Mouse (Mus musculus): ENCODE data around the gene Rpl3.

Gene Rpl3

DNA sequence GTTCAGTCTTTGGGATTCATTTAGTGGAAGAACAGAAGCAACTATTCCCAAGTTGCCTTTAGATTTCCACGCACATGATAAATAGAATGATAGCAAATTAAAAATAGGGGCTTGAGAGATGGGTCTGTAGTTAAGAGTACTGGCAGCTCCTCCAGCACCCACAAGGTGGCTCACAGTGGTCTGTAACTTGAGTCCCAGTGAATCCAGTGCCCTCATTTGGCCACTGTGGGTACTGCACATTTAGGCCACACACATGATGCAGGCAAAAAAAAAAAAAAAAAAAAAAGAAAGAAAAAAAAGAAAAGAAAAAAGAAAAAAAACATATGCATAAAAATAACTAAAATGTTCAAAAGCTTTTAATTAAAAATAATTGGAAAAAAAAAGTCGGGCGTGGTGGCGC lies 3.0 kb downstream of the Rpl3 start:
- in situ Hi-C loops (cut with MseI, MboI) = no loop called here

DNA sequence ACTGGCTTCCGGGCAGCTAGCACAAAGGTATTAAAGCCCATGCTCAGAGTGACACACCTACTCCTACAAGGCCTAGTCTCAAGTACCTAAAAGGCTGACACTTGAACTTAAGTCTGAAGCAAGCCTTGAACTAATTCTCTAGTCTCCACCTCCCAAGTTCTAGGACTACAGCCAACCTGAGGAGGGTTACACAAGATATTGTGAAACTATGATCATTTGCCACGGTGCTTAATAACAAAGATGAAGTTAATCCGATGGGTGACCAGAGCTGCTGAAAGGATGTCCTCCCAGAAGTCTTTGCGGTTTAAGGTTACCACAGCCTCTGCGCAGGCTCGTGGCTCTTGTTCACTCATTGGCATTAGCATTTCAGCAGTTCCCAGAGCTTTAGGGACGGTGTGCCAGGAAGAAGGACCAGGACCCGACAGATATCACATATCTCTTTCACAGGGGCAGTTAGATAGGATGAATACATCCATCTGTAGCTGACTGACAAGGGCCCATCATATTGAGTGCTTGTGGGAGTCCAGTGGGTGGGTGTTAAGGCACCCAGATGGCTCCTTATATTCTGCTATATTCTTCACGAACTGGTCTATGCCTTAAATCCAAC lies 4.2 kb downstream of the Rpl3 start:
- in situ Hi-C loops (cut with MseI, MboI) = no loop called here

DNA sequence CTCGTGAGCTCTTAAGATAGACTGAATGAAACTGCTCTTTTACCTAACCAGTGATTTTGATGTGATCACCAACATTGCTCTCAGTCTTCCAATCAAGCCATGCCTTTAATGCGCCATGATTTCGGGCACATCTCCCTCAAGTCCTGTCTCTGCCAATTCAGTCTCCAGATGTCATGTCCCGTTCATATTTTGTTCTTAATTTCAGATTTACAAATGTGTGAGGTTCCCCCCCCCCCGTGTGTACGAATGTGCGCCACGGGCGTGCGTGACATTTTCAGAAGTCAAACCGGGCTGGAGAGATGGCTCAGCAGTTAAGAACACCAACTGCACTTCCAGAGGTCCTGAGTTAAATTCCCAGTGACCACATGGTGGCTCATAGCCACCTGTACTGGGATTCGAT lies 7.9 kb downstream of the Rpl3 start:
- in situ Hi-C loops (cut with MseI, MboI) = no loop called here

DNA sequence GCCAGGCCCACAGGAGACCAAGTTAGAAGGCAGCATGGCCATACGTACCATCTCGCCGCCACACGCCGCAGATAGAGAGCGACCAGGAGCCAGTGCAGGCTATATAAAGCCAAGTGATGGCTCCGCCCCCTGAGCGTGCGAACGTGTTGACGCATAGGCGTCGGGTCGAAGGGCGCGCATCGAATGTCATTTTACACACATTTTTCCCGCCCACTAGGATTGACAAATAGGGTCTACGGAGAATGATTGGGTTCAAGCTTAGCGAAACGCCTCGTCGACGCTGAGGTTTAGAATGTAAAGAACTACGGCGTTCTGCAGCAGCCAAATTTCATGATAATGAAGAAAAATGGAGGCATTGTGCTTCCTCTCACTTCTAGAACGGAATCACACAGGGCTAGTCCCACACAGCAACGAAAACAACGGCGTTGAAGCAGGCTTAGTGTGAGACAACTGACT lies 8.4 kb downstream of the Rpl3 start:
- in situ Hi-C loops (cut with MseI, MboI) = no loop called here

DNA sequence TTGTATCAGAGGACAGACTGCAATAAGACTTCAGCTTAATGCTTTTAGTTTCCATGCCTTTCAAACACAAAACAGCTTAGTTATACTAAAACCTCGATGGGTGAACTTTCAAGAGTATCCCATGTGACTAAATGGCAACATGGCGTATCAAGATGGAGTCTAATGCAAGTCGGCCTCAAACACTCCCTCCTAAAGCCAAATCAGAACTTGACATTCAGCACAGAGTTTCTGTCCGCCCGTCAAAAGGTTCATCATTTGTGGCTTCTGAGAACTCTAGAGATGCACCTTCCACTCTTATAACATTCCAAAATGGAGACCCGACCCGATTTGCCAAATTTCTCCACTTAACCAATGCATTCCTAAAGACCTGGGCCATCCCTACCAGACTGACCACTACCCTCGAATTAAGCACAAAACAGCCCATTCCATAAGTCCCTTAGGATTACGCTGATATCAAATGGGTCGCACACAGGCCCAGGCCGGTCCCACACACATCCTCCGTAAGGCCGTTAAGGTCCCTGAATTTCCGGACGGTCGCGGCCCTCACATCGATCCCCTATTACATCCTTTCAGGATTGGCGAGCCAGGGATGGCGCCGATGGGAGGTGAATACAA lies 8.9 kb downstream of the Rpl3 start:
- in situ Hi-C loops (cut with MseI, MboI) = no loop called here

DNA sequence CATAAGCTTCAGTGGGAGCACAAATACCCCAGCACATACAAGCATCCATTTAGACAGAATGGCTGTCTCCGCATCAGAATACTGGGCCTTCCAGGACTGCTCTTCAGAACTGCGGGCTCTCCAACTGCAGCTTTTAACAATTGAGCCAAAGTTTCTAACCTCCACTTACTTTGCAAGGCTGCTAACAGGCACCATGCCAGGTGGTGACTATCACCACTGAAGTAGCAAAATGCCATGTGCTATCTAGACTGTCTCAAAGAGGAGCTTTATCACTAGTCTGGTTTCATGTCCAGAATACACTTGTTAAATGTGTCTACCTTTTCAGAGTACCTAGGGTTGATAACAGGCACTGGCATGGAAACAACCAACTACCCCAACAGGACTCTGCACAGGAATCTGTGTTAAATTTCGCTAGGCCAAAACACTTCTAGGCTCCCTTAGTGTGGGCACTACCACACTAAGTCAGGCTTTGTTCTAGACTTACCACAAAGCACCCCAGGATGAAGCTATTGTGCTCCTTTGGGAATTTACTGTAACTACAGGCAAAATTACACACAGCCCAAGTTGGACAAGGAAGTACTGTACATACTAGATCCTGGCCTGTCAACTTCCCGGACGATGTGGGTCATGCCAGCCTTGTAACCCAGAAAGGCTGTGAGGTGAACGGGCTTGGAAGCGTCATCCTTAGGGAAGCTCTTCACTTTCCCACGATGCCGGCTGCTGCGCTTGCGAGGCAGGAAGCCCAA lies 9.7 kb downstream of the Rpl3 start:
- in situ Hi-C loops (cut with MseI, MboI) = no loop called here

DNA sequence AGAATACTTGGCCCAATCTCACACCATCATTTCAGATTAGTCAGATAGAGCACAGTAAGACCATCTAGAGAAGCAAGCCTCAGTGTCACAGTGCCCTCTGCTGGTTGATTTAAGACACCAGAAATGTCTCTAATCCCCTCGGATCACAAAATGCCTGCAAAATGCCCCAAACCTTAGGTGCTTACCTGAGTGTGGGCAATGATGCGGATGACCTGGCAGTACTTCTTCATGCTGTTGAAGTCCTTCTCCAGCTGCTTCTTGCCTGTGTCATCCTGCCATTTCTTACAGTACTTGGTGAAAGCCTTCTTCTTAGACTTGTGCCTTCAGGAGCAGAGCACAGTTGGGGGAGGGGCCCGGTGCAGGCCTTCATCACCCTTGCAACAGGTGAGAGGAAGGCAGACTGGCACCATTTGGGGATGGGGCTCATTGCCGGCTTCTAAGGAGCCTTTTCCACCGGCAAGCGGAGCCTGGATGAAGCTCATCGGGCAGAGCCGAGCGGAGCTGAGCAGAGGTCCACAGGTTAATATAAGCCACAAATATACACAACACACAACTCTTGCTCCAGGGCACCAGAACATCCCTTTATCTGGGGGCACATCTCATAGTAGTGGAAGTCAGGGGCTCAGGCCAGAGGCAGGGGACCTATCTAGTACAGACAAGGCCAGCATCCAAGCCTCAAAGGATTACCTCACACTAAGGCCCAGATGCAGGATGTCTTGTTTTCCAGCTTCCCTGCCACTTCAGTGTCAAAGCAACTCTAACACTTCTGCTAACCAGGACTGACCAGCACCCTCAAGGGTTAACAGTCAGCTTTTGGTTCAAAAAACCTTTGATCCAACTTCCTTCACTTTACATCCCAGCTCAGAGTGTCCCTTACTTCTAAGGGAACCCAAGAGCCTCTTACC lies 10.7 kb downstream of the Rpl3 start:
- in situ Hi-C loops (cut with MseI, MboI) = no loop called here

DNA sequence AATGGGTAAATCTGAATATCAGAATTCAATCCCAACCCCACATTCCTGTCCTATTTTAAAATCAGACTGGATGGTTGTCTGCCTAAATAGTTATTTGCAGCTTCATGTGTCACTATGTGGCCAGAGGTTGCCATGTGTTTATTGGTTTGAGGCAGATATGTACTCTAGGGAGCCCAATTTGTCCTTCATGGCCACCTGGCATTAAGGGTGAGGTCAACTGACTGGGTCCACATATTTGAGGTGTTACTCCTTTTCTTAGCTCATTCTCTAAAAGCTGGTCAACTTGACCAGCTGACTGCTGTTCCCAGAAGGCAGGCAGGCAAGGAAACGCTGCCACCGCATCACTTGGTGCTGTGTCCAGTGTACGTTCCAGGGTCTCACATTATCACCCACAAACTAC lies 11.7 kb downstream of the Rpl3 start:
- in situ Hi-C loops (cut with MseI, MboI) = no loop called here

DNA sequence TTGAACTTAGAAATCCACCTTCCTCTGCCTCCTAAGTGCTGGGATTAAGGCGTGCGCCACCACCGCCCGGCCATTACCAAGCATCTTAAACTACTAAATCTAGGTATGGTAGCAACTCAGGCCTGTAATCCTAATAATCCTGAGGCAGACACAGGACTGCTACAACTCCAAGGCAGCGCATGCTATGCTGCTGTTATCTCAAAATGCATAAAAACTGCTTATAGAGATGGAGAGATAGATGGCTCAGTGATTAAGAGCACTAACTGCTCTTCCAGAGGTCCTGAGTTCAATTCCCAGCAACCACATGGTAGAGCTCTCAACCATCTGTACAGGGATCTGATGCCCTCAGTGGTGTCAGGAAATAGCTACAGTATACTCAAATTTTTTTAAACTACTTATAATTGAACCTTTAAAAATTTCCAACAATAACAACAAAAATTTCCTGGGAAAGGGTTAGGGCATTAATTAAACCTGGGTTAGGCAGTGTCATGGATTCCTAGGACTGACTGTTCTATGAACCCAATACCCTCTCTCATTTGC lies 12.5 kb downstream of the Rpl3 start:
- in situ Hi-C loops (cut with MseI, MboI) = no loop called here

DNA sequence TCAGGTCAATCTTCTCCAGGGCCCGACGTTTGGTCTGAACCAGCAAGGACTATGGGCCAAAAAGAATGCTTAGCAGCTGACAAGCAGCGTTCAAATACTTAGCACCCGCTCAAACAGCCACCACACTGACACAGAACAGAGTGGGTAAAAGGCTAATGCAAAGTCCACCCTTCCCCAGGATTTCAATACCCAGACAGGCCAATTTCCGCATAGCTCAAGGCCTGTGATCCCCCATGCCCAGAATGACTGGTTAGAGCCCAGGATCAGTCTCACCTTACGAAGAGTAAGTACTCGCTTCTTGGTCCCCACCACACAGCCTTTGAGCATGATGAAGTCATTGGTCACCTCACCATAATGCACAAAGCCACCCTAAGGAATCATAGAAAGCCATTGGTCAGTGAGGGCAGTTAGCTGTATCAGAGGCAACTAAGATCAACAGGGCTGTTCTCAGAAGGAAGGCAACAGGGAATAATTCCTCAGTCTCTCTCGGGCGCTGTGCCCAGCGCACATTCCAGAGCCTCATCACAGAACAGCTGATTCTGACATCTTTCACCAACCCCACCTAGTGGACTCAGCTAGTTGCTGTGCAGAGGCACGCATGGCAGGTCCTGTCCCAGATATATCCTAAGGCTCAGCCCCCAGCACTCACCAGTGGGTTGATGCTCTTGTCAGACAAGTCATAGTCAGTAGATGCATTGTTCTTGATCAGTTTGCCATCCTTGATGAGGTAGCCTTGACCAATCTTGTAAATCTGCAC lies 13.4 kb downstream of the Rpl3 start:
- in situ Hi-C loops (cut with MseI, MboI) = no loop called here

DNA sequence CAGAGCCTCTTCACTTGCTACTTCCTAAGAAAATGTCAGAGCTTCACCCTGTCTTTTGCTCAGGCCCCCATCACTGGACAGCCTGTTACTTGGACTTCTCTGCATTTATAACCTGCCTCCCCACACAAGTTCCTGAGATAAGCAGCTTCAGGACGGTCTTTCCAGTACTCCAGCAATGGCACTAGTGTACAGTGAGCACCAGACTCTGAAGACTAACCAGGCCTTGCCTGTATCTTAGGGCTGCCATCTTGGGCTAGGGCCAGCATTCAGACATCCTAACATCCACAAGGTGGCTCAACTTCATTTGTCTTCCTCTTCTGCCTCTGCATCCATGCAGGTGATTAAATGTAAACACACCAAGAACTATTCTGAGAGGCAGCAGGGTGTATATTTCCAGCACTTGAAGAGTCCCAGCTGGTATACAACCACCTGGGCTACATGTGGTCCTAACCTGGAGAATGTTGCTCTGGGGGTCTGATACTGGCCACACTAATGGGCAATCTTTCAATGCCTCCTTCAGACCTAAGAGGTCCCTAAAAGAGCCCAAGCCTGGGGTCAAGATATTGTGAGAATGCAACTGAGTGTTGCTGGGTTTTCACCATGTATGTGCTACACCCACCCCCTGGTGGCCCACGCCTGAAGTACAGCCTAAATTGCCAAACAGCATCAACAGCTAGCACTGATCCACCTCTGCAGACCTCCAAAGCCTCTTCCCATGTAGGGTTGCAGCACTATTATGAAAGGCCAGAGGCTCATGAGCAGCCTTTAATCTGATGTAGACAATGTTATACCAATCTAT lies 15.1 kb downstream of the Rpl3 start:
- in situ Hi-C loops (cut with MseI, MboI) = no loop called here

DNA sequence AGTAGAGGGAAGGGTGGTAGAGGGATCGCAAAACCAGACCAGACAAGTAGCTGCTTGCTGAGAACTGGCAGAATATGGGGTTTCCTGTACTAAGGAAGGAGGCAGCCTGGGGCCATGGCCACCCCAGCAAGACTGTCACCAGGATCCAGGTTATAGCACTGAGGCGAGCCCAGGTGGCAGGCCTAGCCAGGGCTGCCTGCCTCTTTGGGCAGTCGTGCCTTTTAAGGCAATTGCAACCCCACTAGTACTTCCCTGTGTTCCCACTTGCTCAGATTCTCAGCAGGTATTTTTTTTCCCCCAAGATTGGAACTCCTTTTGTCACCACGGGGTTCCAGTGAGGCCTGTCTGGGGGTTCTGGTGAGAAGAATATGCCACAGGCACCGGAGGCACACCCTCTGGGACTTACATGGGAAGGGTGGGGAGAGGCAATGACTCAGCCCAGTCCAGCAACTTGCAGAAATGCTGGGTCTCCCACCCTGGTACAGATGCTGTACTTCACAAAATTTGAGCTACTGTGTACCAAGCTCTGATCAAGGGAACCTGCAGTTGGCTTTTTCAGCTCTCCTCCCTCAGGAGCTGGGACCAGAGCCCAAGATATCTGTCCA lies 15.8 kb downstream of the Rpl3 start:
- in situ Hi-C loops (cut with MseI, MboI) = no loop called here

DNA sequence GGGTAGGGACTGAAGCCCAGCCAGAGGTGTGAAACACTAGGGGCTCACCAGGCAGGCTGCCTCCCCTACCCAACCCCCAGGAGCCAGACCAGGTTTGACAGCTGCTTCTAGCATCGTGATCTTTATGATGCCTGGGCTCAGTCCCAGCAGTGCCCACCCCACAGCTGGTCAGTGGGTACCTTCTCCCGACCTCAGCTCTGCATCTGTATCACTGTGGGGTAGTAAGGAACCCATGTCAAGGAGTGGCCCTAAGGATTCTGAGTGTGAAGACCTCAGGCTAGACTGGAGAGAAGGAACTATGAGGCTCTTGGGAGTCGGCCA lies 16.3 kb downstream of the Rpl3 start:
- in situ Hi-C loops (cut with MseI, MboI) = no loop called here

DNA sequence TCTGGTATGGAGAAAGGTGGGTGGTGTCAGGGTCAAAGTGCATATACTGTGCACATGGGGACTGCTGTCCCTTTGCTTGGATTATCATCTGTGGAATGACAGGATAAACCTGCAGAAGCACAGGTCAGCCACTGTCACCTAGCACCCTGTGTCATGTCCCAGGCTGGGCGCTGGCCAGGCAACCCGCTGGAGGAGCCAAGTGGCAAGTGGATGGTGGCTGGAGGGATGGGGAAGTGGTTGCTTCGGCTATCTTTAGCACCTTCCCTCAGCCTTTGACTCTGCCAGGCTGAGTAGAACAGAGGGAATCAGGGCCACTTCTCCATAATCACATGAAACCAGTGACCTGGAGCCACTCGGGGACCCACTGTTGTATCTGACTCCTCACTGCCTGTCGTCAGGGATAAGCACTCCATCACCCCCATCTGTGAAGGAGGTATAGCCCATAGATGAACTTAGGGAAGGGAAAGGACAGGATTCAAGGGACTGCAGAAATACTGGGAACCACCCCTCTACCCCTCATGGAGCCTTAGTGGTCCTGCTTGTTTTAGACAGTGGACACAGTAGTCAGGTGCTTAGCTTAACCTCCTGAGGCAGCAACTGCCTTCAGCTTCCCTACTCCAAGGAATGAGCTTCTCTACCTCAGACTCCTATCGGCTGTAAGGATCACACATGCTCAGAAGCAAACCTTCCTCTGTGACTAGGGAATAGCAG lies 16.9 kb downstream of the Rpl3 start:
- in situ Hi-C loops (cut with MseI, MboI) = no loop called here

DNA sequence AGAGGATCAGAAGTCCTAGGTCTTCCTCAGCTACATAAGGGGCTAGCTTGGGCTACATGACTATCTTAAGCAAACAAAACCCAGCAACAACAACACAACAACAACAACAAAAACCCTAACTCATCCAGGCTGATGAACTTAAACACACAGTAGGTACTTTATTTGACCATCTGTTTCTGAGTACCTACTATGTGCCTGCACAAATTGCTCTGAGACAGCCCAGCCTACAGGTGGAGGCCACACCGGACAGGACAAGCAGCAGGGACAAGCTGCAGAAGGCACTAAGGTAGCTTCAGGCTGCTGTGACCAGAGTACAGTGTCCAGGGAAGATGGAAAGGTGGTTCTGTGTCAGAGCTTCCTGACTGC lies 18.4 kb downstream of the Rpl3 start:
- in situ Hi-C loops (cut with MseI, MboI) = no loop called here

DNA sequence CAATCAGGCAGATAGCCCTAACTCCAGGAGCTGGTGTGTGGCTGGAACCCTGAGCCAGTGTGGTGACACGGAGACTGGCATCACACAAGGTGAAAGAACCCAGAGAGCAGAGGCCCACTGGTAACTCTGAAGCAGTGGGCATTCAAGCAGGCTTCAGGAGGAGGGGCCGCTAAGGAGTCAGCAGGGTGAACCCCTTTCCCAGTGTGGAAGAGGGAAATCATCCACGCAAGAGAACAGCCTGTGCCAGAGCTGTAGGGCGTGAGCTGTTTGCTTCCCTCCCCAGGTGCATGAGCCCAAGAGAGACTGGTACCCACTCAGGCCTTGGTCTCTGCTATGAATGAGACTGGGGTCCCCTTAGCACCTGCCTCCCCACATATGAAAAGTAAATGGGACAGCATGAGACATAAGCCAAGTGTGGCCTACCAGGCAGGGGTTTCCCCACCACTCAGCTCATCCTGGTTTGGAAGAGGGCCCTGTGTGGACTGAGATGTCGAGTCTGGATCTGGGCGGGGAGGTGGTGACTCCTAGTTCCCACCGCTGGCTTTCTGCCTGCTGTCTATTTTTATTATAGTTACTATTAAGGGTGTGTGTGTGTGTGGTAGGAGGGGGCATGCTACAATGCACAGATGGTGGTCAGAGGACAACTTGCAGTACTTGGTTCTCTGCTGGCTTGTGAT lies 19.0 kb downstream of the Rpl3 start:
- in situ Hi-C loops (cut with MseI, MboI) = no loop called here

DNA sequence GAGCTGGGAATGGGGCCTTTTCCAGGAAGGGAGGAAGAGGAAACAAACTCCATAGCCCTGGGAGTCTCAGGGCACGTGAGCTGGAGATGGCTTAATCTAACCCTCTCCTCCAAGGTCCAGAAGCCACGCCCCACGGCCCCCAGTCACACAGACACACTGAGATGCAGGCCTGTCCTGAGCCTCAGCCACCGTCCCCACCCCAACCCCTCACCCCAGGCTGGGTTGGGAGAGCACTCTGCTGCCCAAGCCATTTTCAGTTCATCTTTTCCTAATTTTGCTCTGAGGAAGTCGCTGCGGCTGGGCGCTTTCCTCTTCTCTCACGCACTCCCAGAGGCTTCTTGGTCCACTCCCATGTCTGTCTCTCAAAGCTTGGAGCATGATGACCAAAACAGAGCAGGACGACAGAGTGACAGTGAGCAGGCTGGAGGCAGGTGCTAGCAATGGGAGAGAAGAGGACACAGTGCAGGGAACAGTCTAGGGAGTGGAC lies 19.7 kb downstream of the Rpl3 start:
- in situ Hi-C loops (cut with MseI, MboI) = no loop called here

DNA sequence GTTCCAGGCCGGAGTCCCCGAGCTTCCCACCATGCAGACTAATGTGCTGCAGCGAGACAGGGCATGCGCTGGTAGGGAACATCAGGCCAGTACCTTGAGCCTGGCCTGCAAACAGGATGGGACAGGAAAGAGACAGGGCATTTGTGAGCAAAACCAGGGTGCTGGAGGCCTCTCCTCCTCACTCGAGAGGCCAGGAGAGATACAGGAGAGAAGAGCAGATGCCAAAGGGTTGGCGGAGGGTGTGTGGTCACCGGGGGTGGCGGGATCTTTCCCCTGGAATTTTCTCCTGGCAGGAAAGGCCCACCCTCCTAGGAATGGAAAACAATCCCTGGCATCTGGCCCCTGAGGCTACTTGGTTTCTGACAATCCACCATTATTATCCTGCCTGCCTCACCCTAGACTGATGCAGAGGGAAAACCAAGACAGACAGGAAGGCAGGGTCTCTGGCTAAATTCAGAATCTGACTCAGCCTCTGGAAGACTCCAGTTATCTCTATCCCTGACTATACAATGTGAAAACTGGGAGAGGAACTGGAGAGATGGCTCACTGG lies 21.5 kb downstream of the Rpl3 start:
- in situ Hi-C loops (cut with MseI, MboI) = no loop called here
